Mouse (Mus musculus): ENCODE results near the gene Syt7. TPM values are rescaled to one million over a fixed set of nuclear protein-coding genes. Genes with fewer than 3 reads are reported as not detected.

The Syt7 gene
- total and polyA plus RNA-seq, 3 experiments: not detected

- Histone ChIP-seq H3K27ac (ENCODE audit: insufficient read depth, low read depth) (no peak overlapping the region), H3K4me1 (ENCODE audit: control insufficient read depth in 1 of 2, insufficient read depth in 2 of 2) (peaks cover 32 to 43% of the 10 kb centered on the region in 2 experiments), H3K4me3 (replicated peaks in 1 of 3; ENCODE audit: low read depth in 2 of 3, low read length in 2 of 3, poor library complexity in 1 of 3) (no peak overlapping the region), H3K9me3 (replicated peaks; ENCODE audit: low read length) (peaks cover 14% of the 10 kb centered on the region), H3K79me2 (replicated peaks; ENCODE audit: control insufficient read depth, extremely low read depth, insufficient read depth, poor library complexity, severe bottlenecking) (no peaks in the 10 kb centered on the region), H3K9ac (ENCODE audit: insufficient read depth, low read depth) (no peak overlapping the region), H3K27me3 (replicated peaks) (peaks cover 62% of the 10 kb centered on the region), H3K36me3 (replicated peaks in 1 of 2; ENCODE audit: control insufficient read depth in 1 of 2, insufficient read depth in 1 of 2, low read length in 1 of 2) (no peaks in the 10 kb centered on the region), H3K4me2 (ENCODE audit: insufficient read depth, low read depth, poor library complexity, severe bottlenecking) (0 out of 2 replicates have a peak overlapping the region, but pooled peaks have one; percentile 21)
- dilution Hi-C loops (cut with MboI; ENCODE audit: extremely low pct_ligation_motif_present, extremely low pct_unique_long_range_greater_than_20kb, low sequenced_read_pairs): no loop called here
- peak; percentile 40 for DNase-seq (ENCODE audit: extremely low read depth)
- TF ChIP-seq ETS1 (conservative IDR thresholded peaks at IDR 0.05; ENCODE audit: low read depth, low read length): peak; percentile 26; the same call in 1 of the 2 replicates
- no peak for TF ChIP-seq SIN3A (IDR thresholded peaks at IDR 0.05; ENCODE audit: low read length)
- TF ChIP-seq MAFK (IDR thresholded peaks at IDR 0.05; ENCODE audit: insufficient replicate concordance, low read length): peak; percentile 53; the same call in 1 of the 2 replicates
- 0 out of 2 replicates have a peak, but pooled peaks have one; percentile 32 for TF ChIP-seq IRF4 (IDR thresholded peaks at IDR 0.05; ENCODE audit: low read depth, low read length)
- no peak for TF ChIP-seq MXI1 (IDR thresholded peaks at IDR 0.05; ENCODE audit: low read depth, low read length)
- in situ Hi-C loops (cut with MboI; ENCODE audit: low pct_ligation_motif_present, low pct_unique_long_range_greater_than_20kb, low sequenced_read_pairs): no loop called here
Observed at GRCm38 (mm10) chr19:10347628-10348273, 41.1 kb upstream of the Syt7 start.

- Histone ChIP-seq H3K27ac (ENCODE audit: insufficient read depth, low read depth) (peak overlapping the region; percentile 69), H3K9me3 (replicated peaks; ENCODE audit: low read length) (peaks cover 14% of the 10 kb centered on the region), H3K4me1 (ENCODE audit: control insufficient read depth in 1 of 2, insufficient read depth in 2 of 2) (peaks cover 36 to 52% of the 10 kb centered on the region in 2 experiments), H3K4me3 (replicated peaks in 1 of 3; ENCODE audit: low read depth in 2 of 3, low read length in 2 of 3, poor library complexity in 1 of 3) (no peak overlapping the region), H3K9ac (ENCODE audit: insufficient read depth, low read depth) (no peak overlapping the region), H3K79me2 (replicated peaks; ENCODE audit: control insufficient read depth, extremely low read depth, insufficient read depth, poor library complexity, severe bottlenecking) (no peaks in the 10 kb centered on the region), H3K27me3 (replicated peaks) (peaks cover 57% of the 10 kb centered on the region), H3K4me2 (ENCODE audit: insufficient read depth, low read depth, poor library complexity, severe bottlenecking) (peak overlapping the region; percentile 45), H3K36me3 (replicated peaks in 1 of 2; ENCODE audit: control insufficient read depth in 1 of 2, insufficient read depth in 1 of 2, low read length in 1 of 2) (no peaks in the 10 kb centered on the region)
- in situ Hi-C loops (cut with MboI; ENCODE audit: low pct_ligation_motif_present, low pct_unique_long_range_greater_than_20kb, low sequenced_read_pairs) (no loop called here), dilution Hi-C loops (cut with MboI; ENCODE audit: extremely low pct_ligation_motif_present, extremely low pct_unique_long_range_greater_than_20kb, low sequenced_read_pairs) (no loop called here)
- TF ChIP-seq ZC3H11A (IDR thresholded peaks at IDR 0.05; ENCODE audit: low read depth, low read length): no peak
- peak; percentile 93 for TF ChIP-seq CHD1 (IDR thresholded peaks at IDR 0.05; ENCODE audit: low read depth, low read length)
- TF ChIP-seq JUN (IDR thresholded peaks at IDR 0.05; ENCODE audit: insufficient read depth, low read depth, low read length): 0 out of 2 replicates have a peak, but pooled peaks have one; percentile 31
- no peak for TF ChIP-seq POLR2AphosphoS2 (IDR thresholded peaks at IDR 0.05; ENCODE audit: low read depth, low read length)
- peak; percentile 75 for TF ChIP-seq EP300 (IDR thresholded peaks at IDR 0.05; ENCODE audit: low read length)
- TF ChIP-seq NRF1 (IDR thresholded peaks at IDR 0.05; ENCODE audit: low read depth, low read length): no peak
- peak; percentile 79; the same call in 1 of the 2 replicates for TF ChIP-seq SIN3A (IDR thresholded peaks at IDR 0.05; ENCODE audit: low read length)
- TF ChIP-seq TCF12 (IDR thresholded peaks at IDR 0.05; ENCODE audit: low read depth, low read length): peak; percentile 87
- TF ChIP-seq ETS1 (conservative IDR thresholded peaks at IDR 0.05; ENCODE audit: low read depth, low read length): peak; percentile 94
- TF ChIP-seq MEF2A (IDR thresholded peaks at IDR 0.05; ENCODE audit: borderline replicate concordance, low read depth, low read length): peak; percentile 99
- peak; percentile 64; the same call in 1 of the 2 replicates for TF ChIP-seq MAFK (IDR thresholded peaks at IDR 0.05; ENCODE audit: insufficient replicate concordance, low read length)
- TF ChIP-seq BHLHE40 (IDR thresholded peaks at IDR 0.05; ENCODE audit: low read depth, low read length): peak; percentile 96
- TF ChIP-seq ELF1 (IDR thresholded peaks at IDR 0.05; ENCODE audit: low read depth, low read length): no peak
- TF ChIP-seq CHD2 (IDR thresholded peaks at IDR 0.05; ENCODE audit: low read length): peak; percentile 57
- peak; percentile 36; the same call in 1 of the 2 replicates for TF ChIP-seq MYC (IDR thresholded peaks at IDR 0.05; ENCODE audit: low read depth, low read length)
- peak; percentile 60; the same call in 1 of the 2 replicates for TF ChIP-seq JUND (conservative IDR thresholded peaks at IDR 0.05; ENCODE audit: low read depth, low read length)
- TF ChIP-seq MAZ (IDR thresholded peaks at IDR 0.05; ENCODE audit: low read depth, low read length): peak; percentile 78
- TF ChIP-seq IRF4 (IDR thresholded peaks at IDR 0.05; ENCODE audit: low read depth, low read length): peak; percentile 88
- no peak for TF ChIP-seq GABPA (IDR thresholded peaks at IDR 0.05; ENCODE audit: insufficient replicate concordance, low read depth, low read length)
- TF ChIP-seq MAX (IDR thresholded peaks at IDR 0.05; ENCODE audit: low read length): peak; percentile 65
- peak; percentile 79 for DNase-seq (ENCODE audit: extremely low read depth)
Observed at GRCm38 (mm10) chr19:10352218-10352617, 36.7 kb upstream of the Syt7 start.

All from CH12.LX (cell line).